Mouse (Mus musculus) heart, embryonic 16.5 days (tissue): Measurements from ENCODE around the gene Olfr976. TPM values are rescaled to one million over a fixed set of nuclear protein-coding genes. Genes with fewer than 3 reads are reported as not detected.
"Not testable (repeated sequence)": the region's sequence is repeated elsewhere in the genome, so short reads cannot be mapped to it uniquely, and the experiment has no call there.

Experiments
- ATAC-seq: fragments of 200-750 bp; cut with Nextera tagmentation; replicated peaks from 2 replicates; pipeline ENCODE4 v1.8.0; 2017; ENCODE audit warnings: moderate number of reproducible peaks; ENCODE audit not compliant: insufficient read depth, low FRiP score; ENCODE audit errors: extremely low read depth
- H3K27ac ChIP-seq: fragments of 300-500 bp; sonication (generic); 2 replicates; pipeline ENCODE4 v1.5.1; 2014; ENCODE audit warnings: mild to moderate bottlenecking, low read length, control low read depth, moderate library complexity
- H3K27me3 ChIP-seq: fragments of 300-500 bp; sonication (generic); 2 replicates; pipeline ENCODE4 v1.6.1; 2014; ENCODE audit warnings: low read length, mixed read lengths; ENCODE audit not compliant: control insufficient read depth, insufficient read depth
- H3K36me3 ChIP-seq: fragments of 300-500 bp; sonication (generic); 2 replicates; pipeline ENCODE4 v1.6.1; 2014; ENCODE audit not compliant: control insufficient read depth, insufficient read depth
- H3K4me1 ChIP-seq: fragments of 300-500 bp; sonication (generic); 2 replicates; pipeline ENCODE4 v1.6.1; 2014; ENCODE audit warnings: low read length, mixed read lengths; ENCODE audit not compliant: control insufficient read depth, insufficient read depth
- H3K4me2 ChIP-seq: fragments of 300-500 bp; sonication (generic); 2 replicates; pipeline ENCODE4 v1.6.1; 2014; ENCODE audit warnings: low read depth, mild to moderate bottlenecking, control low read depth, low read length
- H3K4me3 ChIP-seq: fragments of 300-500 bp; sonication (generic); 2 replicates; pipeline ENCODE4 v1.5.1; 2014; ENCODE audit warnings: mild to moderate bottlenecking, control low read depth, low read length
- H3K9ac ChIP-seq: fragments of 300-500 bp; sonication (generic); 2 replicates; pipeline ENCODE4 v1.6.1; 2014; ENCODE audit warnings: low read length, control low read depth
- H3K9me3 ChIP-seq: fragments of 300-500 bp; sonication (generic); replicated peaks from 2 replicates; pipeline ENCODE4 v1.6.1; 2016; ENCODE audit warnings: low read length; ENCODE audit not compliant: control insufficient read depth
- WGBS: fragments of 180-500 bp; shearing (Covaris S2); extraction: QIAGEN DNeasy Blood & Tissue Kit; methylation state at CpG from one replicate; pipeline ENCODE4 v1.1.7; 2014; 5-methylcytosine and 5-hydroxymethylcytosine counted together
- polyA plus RNA-seq: library from polyadenylated mRNA; unstranded; fragments of >200 nt; fragmentation: Nextera tagmentation; extraction: Ambion mirVana; gene quantifications from 2 replicates; pipeline ENCODE4 v1.2.1, GENCODE M21; 2015

Olfr976 gene
- not detected in 2 replicates for polyA plus RNA-seq

- not testable (repeated sequence) for H3K36me3 ChIP-seq, ATAC-seq, H3K4me1 ChIP-seq, H3K4me2 ChIP-seq, H3K27ac ChIP-seq, H3K9ac ChIP-seq, H3K27me3 ChIP-seq, H3K4me3 ChIP-seq, H3K9me3 ChIP-seq
- 68% methylated on average over 6 of the region's 9 CpGs for WGBS
Observed at GRCm38 (mm10) chr9:39961033-39961432, at the start of gene Olfr976. Gene Olfr976, minus strand, starts transcription at chr9:39961133.

- H3K4me3 ChIP-seq = no peak within 1 kb of the TSS
- H3K4me2 ChIP-seq = no peak within 1 kb of the TSS
- no peaks in the 10 kb centered on the region for H3K4me1 ChIP-seq
- H3K9me3 ChIP-seq = no peaks in the 10 kb centered on the region
- H3K27ac ChIP-seq = no peak within 1 kb of the TSS
- H3K27me3 ChIP-seq = no peaks in the 10 kb centered on the region
- no peak within 1 kb of the TSS for H3K9ac ChIP-seq
- ATAC-seq = no peak
- no peaks in the 10 kb centered on the region for H3K36me3 ChIP-seq
- whole genome bisulfite sequencing = 61% methylated on average over 1 of the region's 1 CpGs
Observed at GRCm38 (mm10) chr9:40009482-40009881, 48.5 kb upstream of the Olfr976 start, which contains the start of gene Olfr980. Gene Olfr980, minus strand, starts transcription at chr9:40009582.

- H3K9me3 ChIP-seq = no peaks in the 10 kb centered on the region
- no peak within 1 kb of the TSS for H3K4me3 ChIP-seq
- H3K4me2 ChIP-seq = no peak within 1 kb of the TSS
- H3K4me1 ChIP-seq = no peaks in the 10 kb centered on the region
- no peak for ATAC-seq
- H3K27ac ChIP-seq = no peak within 1 kb of the TSS
- no peaks in the 10 kb centered on the region for H3K27me3 ChIP-seq
- no peaks in the 10 kb centered on the region for H3K36me3 ChIP-seq
- WGBS = 87% methylated on average over 1 of the region's 1 CpGs
- no peak within 1 kb of the TSS for H3K9ac ChIP-seq
Observed at GRCm38 (mm10) chr9:40003365-40003764, 42.4 kb upstream of the Olfr976 start, which contains the start of gene Olfr979. Gene Olfr979, minus strand, starts transcription at chr9:40003465.

GRCm38 (mm10) chr9:39991813-39992212 lies 30.9 kb upstream of the Olfr976 start, which contains the start of gene Olfr978:
Gene Olfr978, plus strand, starts transcription at chr9:39992113.
- Histone ChIP-seq H3K4me2 (no peak within 1 kb of the TSS), H3K36me3 (no peaks in the 10 kb centered on the region), H3K27me3 (no peaks in the 10 kb centered on the region), H3K9me3 (no peaks in the 10 kb centered on the region), H3K27ac (no peak within 1 kb of the TSS), H3K4me3 (no peak within 1 kb of the TSS), H3K9ac (no peak within 1 kb of the TSS), H3K4me1 (no peaks in the 10 kb centered on the region)
- 84% methylated on average over 2 of the region's 2 CpGs for WGBS
- ATAC-seq = no peak

- not testable (repeated sequence) for H3K9ac ChIP-seq, H3K27me3 ChIP-seq, H3K4me2 ChIP-seq, H3K9me3 ChIP-seq, ATAC-seq, H3K4me3 ChIP-seq, H3K27ac ChIP-seq, H3K36me3 ChIP-seq, H3K4me1 ChIP-seq
- 71% methylated on average over 1 of the region's 1 CpGs for WGBS
Observed at GRCm38 (mm10) chr9:39976581-39977145, 15.7 kb upstream of the Olfr976 start.

GRCm38 (mm10) chr9:39951946-39952345 lies 9.0 kb downstream of the Olfr976 start, which contains the start of gene Olfr975:
Gene Olfr975, minus strand, starts transcription at chr9:39952046.
- H3K27ac ChIP-seq = no peak within 1 kb of the TSS
- no peak for ATAC-seq
- H3K9ac ChIP-seq = no peak within 1 kb of the TSS
- WGBS = 52% methylated on average over 1 of the region's 1 CpGs
- no peak within 1 kb of the TSS for H3K4me2 ChIP-seq
- H3K4me1 ChIP-seq = no peaks in the 10 kb centered on the region
- H3K27me3 ChIP-seq = no peaks in the 10 kb centered on the region
- no peaks in the 10 kb centered on the region for H3K9me3 ChIP-seq
- no peaks in the 10 kb centered on the region for H3K36me3 ChIP-seq
- no peak within 1 kb of the TSS for H3K4me3 ChIP-seq

GRCm38 (mm10) chr9:39937201-39937600 lies 23.7 kb downstream of the Olfr976 start, which contains the start of gene Olfr974:
Gene Olfr974, plus strand, starts transcription at chr9:39937501.
- Histone ChIP-seq H3K36me3 (no peaks in the 10 kb centered on the region), H3K4me1 (no peaks in the 10 kb centered on the region), H3K4me2 (no peak within 1 kb of the TSS), H3K27me3 (no peaks in the 10 kb centered on the region), H3K9me3 (no peaks in the 10 kb centered on the region), H3K4me3 (no peak within 1 kb of the TSS), H3K9ac (no peak within 1 kb of the TSS), H3K27ac (no peak within 1 kb of the TSS)
- ATAC-seq = no peak
- 82% methylated on average over 1 of the region's 1 CpGs for WGBS

- not testable (repeated sequence) for H3K36me3 ChIP-seq, H3K27me3 ChIP-seq, ATAC-seq, H3K27ac ChIP-seq, H3K9ac ChIP-seq, H3K4me1 ChIP-seq, H3K9me3 ChIP-seq, H3K4me3 ChIP-seq, H3K4me2 ChIP-seq
- 49% methylated on average over 1 of the region's 1 CpGs for WGBS
Observed at GRCm38 (mm10) chr9:39928837-39929236, 32.1 kb downstream of the Olfr976 start.

- not testable (repeated sequence) for H3K27me3 ChIP-seq, H3K4me1 ChIP-seq, H3K36me3 ChIP-seq, H3K4me2 ChIP-seq, H3K27ac ChIP-seq, ATAC-seq, H3K9me3 ChIP-seq, H3K4me3 ChIP-seq, H3K9ac ChIP-seq
- no CpG with 5 or more reads among the region's 4 CpGs for WGBS
Observed at GRCm38 (mm10) chr9:39927975-39928836, 32.7 kb downstream of the Olfr976 start.
